Mouse (Mus musculus) megakaryocyte, embryonic 14.5 days (primary cell): ENCODE measurements around the gene Fam208b. TPM values are rescaled to one million over a fixed set of nuclear protein-coding genes. Genes with fewer than 3 reads are reported as not detected.
A peak's percentile ranks its signal among the peaks of the same experiment; 100 is the strongest.
"Not testable (repeated sequence)": the region's sequence is repeated elsewhere in the genome, so short reads cannot be mapped to it uniquely, and the experiment has no call there.

Experiments
- H3K27me3 ChIP-seq: replicated peaks from 2 replicates; pipeline ENCODE3; 2012; ENCODE audit warnings: inconsistent platforms
- H3K36me3 ChIP-seq: replicated peaks from 2 replicates; pipeline ENCODE3; 2012; ENCODE audit warnings: low read length, inconsistent platforms, mixed read lengths
- H3K4me1 ChIP-seq: 2 replicates; pipeline ENCODE4 v1.6.1; 2012; ENCODE audit warnings: inconsistent platforms
- H3K4me3 ChIP-seq: replicated peaks from 2 replicates; pipeline ENCODE3; 2012; ENCODE audit warnings: moderate library complexity, mild to moderate bottlenecking, inconsistent platforms
- H3K9me3 ChIP-seq: 2 replicates; pipeline ENCODE4 v1.6.1; 2012; ENCODE audit warnings: inconsistent platforms
- FLI1 ChIP-seq: IDR thresholded peaks from 2 replicates; pipeline ENCODE4 v1.6.1; 2012; ENCODE audit warnings: low read length, inconsistent platforms, mixed read lengths
- GATA1 ChIP-seq: IDR thresholded peaks from 3 replicates; pipeline ENCODE4 v1.6.1; 2012; ENCODE audit warnings: mixed read lengths, low read length, inconsistent platforms, borderline replicate concordance
- polyA plus RNA-seq: library from polyadenylated mRNA; stranded (reverse); fragments of >175 nt; gene quantifications from 2 replicates; pipeline ENCODE4 v1.2.3, GENCODE M21; 2012; ENCODE audit warnings: low replicate concordance; ENCODE audit not compliant: insufficient read depth

Fam208b gene
- polyA plus RNA-seq, 1 experiment = 0.85 TPM

GRCm38 (mm10) chr13:3538223-3538968, 72.5 kb downstream of the Fam208b start:
- H3K4me3 ChIP-seq = peak overlapping the region; percentile 98
- no peaks in the 10 kb centered on the region for H3K27me3 ChIP-seq
- H3K4me1 ChIP-seq = peaks cover 43% of the 10 kb centered on the region
- no peak for TF ChIP-seq GATA1
- TF ChIP-seq FLI1 = no peak
- 0 out of 2 replicates have a peak, but pooled peaks cover 5% of the 10 kb centered on the region for H3K9me3 ChIP-seq
- H3K36me3 ChIP-seq = peaks cover 15% of the 10 kb centered on the region

- TF ChIP-seq FLI1 (peak; percentile 60; the same call in 1 of the 2 replicates), GATA1 (no peak)
- H3K4me3 ChIP-seq = peak within 1 kb of the TSS; percentile 98
- H3K4me1 ChIP-seq = peaks cover 36% of the 10 kb centered on the region
- H3K36me3 ChIP-seq = peaks cover 9% of the 10 kb centered on the region
- H3K9me3 ChIP-seq = 0 out of 2 replicates have a peak, but pooled peaks cover 5% of the 10 kb centered on the region
- H3K27me3 ChIP-seq = no peaks in the 10 kb centered on the region
Observed at GRCm38 (mm10) chr13:3537594-3538222, 73.2 kb downstream of the Fam208b start, which contains the start of gene Gdi2. Gene Gdi2 (plus strand): TSS chr13:3538063.

- TF ChIP-seq GATA1 = no peak
- TF ChIP-seq FLI1 = no peak
- Histone ChIP-seq H3K4me3 (no peak overlapping the region), H3K9me3 (0 out of 2 replicates have a peak, but pooled peaks cover 5% of the 10 kb centered on the region), H3K27me3 (no peaks in the 10 kb centered on the region), H3K36me3 (no peaks in the 10 kb centered on the region), H3K4me1 (peaks cover 13% of the 10 kb centered on the region)
Observed at GRCm38 (mm10) chr13:3534146-3534545, 76.8 kb downstream of the Fam208b start.

GRCm38 (mm10) chr13:3532451-3532850, 78.5 kb downstream of the Fam208b start:
- Histone ChIP-seq H3K4me3 (no peak overlapping the region), H3K4me1 (peaks cover 11% of the 10 kb centered on the region)
- TF ChIP-seq FLI1 (no peak), GATA1 (no peak)

GRCm38 (mm10) chr13:3531692-3532320, 79.1 kb downstream of the Fam208b start:
- Histone ChIP-seq H3K4me1 (peaks cover 5% of the 10 kb centered on the region), H3K9me3 (0 out of 2 replicates have a peak, but pooled peaks cover 7% of the 10 kb centered on the region), H3K27me3 (no peaks in the 10 kb centered on the region), H3K36me3 (no peaks in the 10 kb centered on the region), H3K4me3 (no peak overlapping the region)
- TF ChIP-seq FLI1 (no peak), GATA1 (no peak)

More at GRCm38 (mm10) chr13:3532451-3532850, 78.5 kb downstream of the Fam208b start:
- Histone ChIP-seq H3K9me3 (0 out of 2 replicates have a peak, but pooled peaks cover 7% of the 10 kb centered on the region), H3K27me3 (no peaks in the 10 kb centered on the region), H3K36me3 (no peaks in the 10 kb centered on the region)

GRCm38 (mm10) chr13:3531176-3531575, 79.7 kb downstream of the Fam208b start:
- H3K36me3 ChIP-seq, H3K9me3 ChIP-seq, H3K4me1 ChIP-seq, H3K4me3 ChIP-seq, H3K27me3 ChIP-seq: not testable (repeated sequence)

GRCm38 (mm10) chr13:3530451-3530850, 80.5 kb downstream of the Fam208b start:
- peaks cover 6% of the 10 kb centered on the region for H3K4me1 ChIP-seq

GRCm38 (mm10) chr13:3526328-3526727, 84.6 kb downstream of the Fam208b start:
- Histone ChIP-seq H3K9me3 (peaks cover 5% of the 10 kb centered on the region; the same call in 1 of the 2 replicates), H3K27me3 (no peaks in the 10 kb centered on the region), H3K4me3 (no peak overlapping the region), H3K36me3 (no peaks in the 10 kb centered on the region), H3K4me1 (peaks cover 6% of the 10 kb centered on the region)
- TF ChIP-seq FLI1 = no peak
- no peak for TF ChIP-seq GATA1

More at GRCm38 (mm10) chr13:3530451-3530850, 80.5 kb downstream of the Fam208b start:
- H3K9me3 ChIP-seq = 0 out of 2 replicates have a peak, but pooled peaks cover 2% of the 10 kb centered on the region
- no peaks in the 10 kb centered on the region for H3K36me3 ChIP-seq
- H3K27me3 ChIP-seq = no peaks in the 10 kb centered on the region
- no peak overlapping the region for H3K4me3 ChIP-seq
- TF ChIP-seq GATA1 (no peak), FLI1 (no peak)

- H3K36me3 ChIP-seq = no peaks in the 10 kb centered on the region
- H3K4me3 ChIP-seq = no peak overlapping the region
- TF ChIP-seq FLI1 (no peak), GATA1 (no peak)
- peaks cover 5% of the 10 kb centered on the region; the same call in 1 of the 2 replicates for H3K9me3 ChIP-seq
- peaks cover 5% of the 10 kb centered on the region for H3K4me1 ChIP-seq
- no peaks in the 10 kb centered on the region for H3K27me3 ChIP-seq
Observed at GRCm38 (mm10) chr13:3525611-3526051, 85.3 kb downstream of the Fam208b start.

GRCm38 (mm10) chr13:3523946-3524345, 87.0 kb downstream of the Fam208b start:
- Histone ChIP-seq H3K36me3 (no peaks in the 10 kb centered on the region), H3K4me3 (no peak overlapping the region), H3K4me1 (peaks cover 3% of the 10 kb centered on the region; the same call in 1 of the 2 replicates), H3K9me3 (peaks cover 3% of the 10 kb centered on the region; the same call in 1 of the 2 replicates), H3K27me3 (no peaks in the 10 kb centered on the region)
- TF ChIP-seq GATA1 (no peak), FLI1 (no peak)
